In the genomic region with DNA sequence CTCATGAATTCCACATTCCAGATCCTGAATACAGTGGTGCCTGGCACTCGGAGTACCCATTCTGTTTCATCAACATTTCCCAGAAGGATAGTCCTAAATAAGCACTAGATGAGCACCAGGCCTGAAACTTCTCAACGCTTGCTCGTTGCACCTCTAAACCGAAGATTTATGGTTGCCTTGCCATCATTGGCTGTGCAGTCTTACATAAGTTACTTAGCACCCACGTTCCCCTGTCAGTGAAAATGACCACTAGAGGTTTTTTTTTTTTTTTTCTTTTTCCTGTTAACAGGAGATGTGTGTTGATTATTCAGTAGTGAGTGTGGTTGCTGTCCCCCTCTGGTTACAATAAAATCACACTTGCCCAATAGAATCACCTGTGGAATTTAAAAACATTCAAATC, we compare ENCODE assay signal across 8 mouse cellular contexts. TPM values are rescaled to one million over a fixed set of nuclear protein-coding genes. Genes with fewer than 3 reads are reported as not detected.
DNase-seq lines count a peak whose midpoint lies in the region; ATAC-seq lines count a peak whose summit lies in the region.

No protein-coding gene starts in this region.

- no peak for DNase-seq in heart, postnatal 10 days
- DNase-seq in cerebellum, adult 9-11 months: peak; percentile 14
- DNase-seq in hindbrain, embryonic 14.5 days (ENCODE audit: low spot score): no peak
- DNase-seq in midbrain, embryonic 10.5 days (ENCODE audit: low spot score): peak; percentile 13
- no peak for DNase-seq in natural killer cell, adult 2 months (ENCODE audit: low spot score in 2 of 2)
- no peak for DNase-seq in layer of hippocampus, adult 9-10 months (ENCODE audit: low spot score)
- no peak for DNase-seq in thymus, postnatal 10 days (ENCODE audit: low spot score in 2 of 2)

- no peaks in the 10 kb centered on the region for H3K27me3 ChIP-seq in heart, embryonic 15.5 days
- no peaks in the 10 kb centered on the region for H3K27me3 ChIP-seq in hindbrain, embryonic 14.5 days (ENCODE audit: control insufficient read depth, insufficient read depth, low read length)
- H3K27me3 ChIP-seq in midbrain, embryonic 10.5 days (ENCODE audit: low read depth, poor library complexity, severe bottlenecking): no peaks in the 10 kb centered on the region

- no peak for ATAC-seq in heart, embryonic 15.5 days (replicated peaks; ENCODE audit: insufficient number of reproducible peaks, insufficient read depth, low FRiP score, low read depth)
- ATAC-seq in hindbrain, embryonic 14.5 days (ENCODE audit: low FRiP score): no peak

- H3K9me3 ChIP-seq in heart, embryonic 15.5 days (replicated peaks): no peaks in the 10 kb centered on the region
- H3K9me3 ChIP-seq in hindbrain, embryonic 14.5 days (ENCODE audit: control insufficient read depth, low read length): no peaks in the 10 kb centered on the region
- H3K9me3 ChIP-seq in midbrain, embryonic 10.5 days (replicated peaks): no peaks in the 10 kb centered on the region

- no peaks in the 10 kb centered on the region for H3K36me3 ChIP-seq in heart, embryonic 15.5 days
- H3K36me3 ChIP-seq in hindbrain, embryonic 14.5 days (replicated peaks; ENCODE audit: control insufficient read depth, insufficient read depth): no peaks in the 10 kb centered on the region
- H3K36me3 ChIP-seq in midbrain, embryonic 10.5 days: no peaks in the 10 kb centered on the region

- H3K4me3 ChIP-seq in heart, embryonic 15.5 days: no peak overlapping the region
- peak overlapping the region; percentile 68; the same call in 1 of the 2 replicates for H3K4me3 ChIP-seq in hindbrain, embryonic 14.5 days (replicated peaks; ENCODE audit: low read length)
- H3K4me3 ChIP-seq in midbrain, embryonic 10.5 days: no peak overlapping the region

- peaks cover 12% of the 10 kb centered on the region for H3K4me1 ChIP-seq in heart, embryonic 15.5 days (replicated peaks)
- H3K4me1 ChIP-seq in hindbrain, embryonic 14.5 days (replicated peaks; ENCODE audit: control insufficient read depth, insufficient read depth, low read length): peaks cover 19% of the 10 kb centered on the region
- H3K4me1 ChIP-seq in midbrain, embryonic 10.5 days: peaks cover 27% of the 10 kb centered on the region

- peak overlapping the region; percentile 83 for H3K4me2 ChIP-seq in heart, embryonic 15.5 days
- H3K4me2 ChIP-seq in hindbrain, embryonic 14.5 days (replicated peaks): peak overlapping the region; percentile 76

- peak overlapping the region; percentile 95; the same call in 1 of the 2 replicates for H3K27ac ChIP-seq in heart, embryonic 15.5 days
- peak overlapping the region; percentile 98 for H3K27ac ChIP-seq in hindbrain, embryonic 14.5 days
- no peak overlapping the region for H3K27ac ChIP-seq in midbrain, embryonic 10.5 days (replicated peaks)

- 66% methylated on average over 5 of the region's 5 CpGs for WGBS in heart, embryonic 15.5 days
- WGBS in hindbrain, embryonic 14.5 days: 35% methylated on average over 5 of the region's 5 CpGs
- WGBS in midbrain, embryonic 10.5 days: 76% methylated on average over 5 of the region's 5 CpGs

- intact Hi-C loops in heart, postnatal 10 days (cut with DNase I): loop anchor here (5.0 to 10.0 kb wide), 2 partner anchors 164 to 356 kb away; no protein-coding TSS in a partner anchor

- no peak overlapping the region for H3K9ac ChIP-seq in heart, embryonic 15.5 days
- peak overlapping the region; percentile 98 for H3K9ac ChIP-seq in hindbrain, embryonic 14.5 days

RNA-seq across cellular contexts. Expression of a gene that starts 0.4 kb away (rescaled TPM):
- polyA plus RNA-seq in heart, embryonic 15.5 days (2015; fragmentation: Nextera tagmentation; extraction: Ambion mirVana): 9.7 and 10.9 TPM in 2 replicates
- 1 to 10 TPM; 7.6 to 8.7 TPM for total RNA-seq in heart, postnatal 10 days (2021)
- polyA plus RNA-seq in hindbrain, embryonic 14.5 days (2014; fragmentation: Nextera tagmentation; extraction: Ambion mirVana): 14.9 and 16.1 TPM in 2 replicates
- 7.2 and 9.2 TPM in 2 replicates for polyA plus RNA-seq in midbrain, embryonic 10.5 days (2016; fragmentation: Nextera tagmentation; extraction: Ambion mirVana)

RNA-seq across cellular contexts. Expression of a gene that starts 1.2 kb away (rescaled TPM):
- 1.3 and 1.6 TPM in 2 replicates for polyA plus RNA-seq in heart, embryonic 15.5 days (2015; fragmentation: Nextera tagmentation; extraction: Ambion mirVana)
- 1 to 10 TPM in 1 of 2 experiments, under 1 TPM in 1; 0.84 to 1.3 TPM for total RNA-seq in heart, postnatal 10 days (2021)
- 2.7 and 2.8 TPM in 2 replicates for polyA plus RNA-seq in hindbrain, embryonic 14.5 days (2014; fragmentation: Nextera tagmentation; extraction: Ambion mirVana)
- 0.58 and 0.71 TPM in 2 replicates for polyA plus RNA-seq in midbrain, embryonic 10.5 days (2016; fragmentation: Nextera tagmentation; extraction: Ambion mirVana)

Comparison
In these comparisons a context has a peak if more than half of its experiments do, and no peak if none do; other contexts are left out.
1. DNase-seq: peak in cerebellum, adult 9-11 months (single experiment) and midbrain, embryonic 10.5 days (single experiment); none in heart, postnatal 10 days (0 of 2), hindbrain, embryonic 14.5 days (single experiment), natural killer cell, adult 2 months (0 of 2), layer of hippocampus, adult 9-10 months (single experiment) and thymus, postnatal 10 days (0 of 2).